Mouse (Mus musculus) heart, postnatal 0 days (tissue): ENCODE data around the gene Nxt2.

ENCODE experiments used
- CTCF ChIP-seq: IDR thresholded peaks from 2 replicates; pipeline ENCODE4 v1.5.1; 2016; ENCODE audit warnings: antibody characterized with exemption, control low read depth, low read depth
- EP300 ChIP-seq: IDR thresholded peaks from 2 replicates; pipeline ENCODE4 v1.6.1; 2016; ENCODE audit warnings: antibody characterized with exemption, low read depth

DNA sequence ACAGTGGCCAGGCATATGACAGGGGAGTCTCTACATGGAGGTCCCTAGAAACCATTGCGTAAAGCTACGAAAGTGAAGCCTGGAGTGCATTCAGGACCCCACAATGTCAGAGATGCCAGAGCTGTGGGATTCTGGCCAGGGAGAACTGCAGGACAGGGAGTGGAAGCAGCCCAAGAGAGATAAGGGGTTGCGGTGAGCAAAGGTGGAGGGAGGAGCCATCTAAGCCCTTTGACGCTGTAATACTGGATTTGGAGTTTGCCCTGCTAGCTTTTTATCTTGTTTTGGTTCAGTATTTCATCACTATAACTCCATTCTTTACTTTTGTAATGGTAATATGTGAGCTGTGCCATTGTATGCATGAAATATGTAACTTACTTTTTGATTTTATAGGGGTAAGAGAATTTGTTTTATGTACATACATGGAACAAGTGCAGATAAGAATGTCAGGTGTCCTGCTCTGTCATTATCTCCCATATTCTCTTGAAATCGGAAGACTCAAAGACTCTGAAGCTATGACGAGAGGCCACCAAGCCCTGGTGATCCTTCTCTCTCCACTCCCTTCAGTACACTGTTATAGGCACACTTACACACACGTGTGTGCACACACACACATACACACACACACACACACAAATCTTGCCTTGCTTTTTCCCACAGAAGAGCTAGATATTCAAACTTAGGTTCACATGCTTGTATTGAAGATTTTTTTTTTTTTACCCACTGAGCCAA, 23.6 kb downstream of the Nxt2 start:
- no peak for TF ChIP-seq CTCF
- TF ChIP-seq EP300: no peak
